Mouse (Mus musculus) CD4-positive, CD25-positive, alpha-beta regulatory T cell, adult 2 months (primary cell): ENCODE measurements around the gene Nfxl1.
"Not testable (repeated sequence)": the region's sequence is repeated elsewhere in the genome, so short reads cannot be mapped to it uniquely, and the experiment has no call there.

ENCODE experiments used
- DNase-seq: peaks from one replicate; pipeline ENCODE4 v3.0.0-alpha.2; 2012; ENCODE audit warnings: low read depth, low spot score

The Nfxl1 gene

DNA sequence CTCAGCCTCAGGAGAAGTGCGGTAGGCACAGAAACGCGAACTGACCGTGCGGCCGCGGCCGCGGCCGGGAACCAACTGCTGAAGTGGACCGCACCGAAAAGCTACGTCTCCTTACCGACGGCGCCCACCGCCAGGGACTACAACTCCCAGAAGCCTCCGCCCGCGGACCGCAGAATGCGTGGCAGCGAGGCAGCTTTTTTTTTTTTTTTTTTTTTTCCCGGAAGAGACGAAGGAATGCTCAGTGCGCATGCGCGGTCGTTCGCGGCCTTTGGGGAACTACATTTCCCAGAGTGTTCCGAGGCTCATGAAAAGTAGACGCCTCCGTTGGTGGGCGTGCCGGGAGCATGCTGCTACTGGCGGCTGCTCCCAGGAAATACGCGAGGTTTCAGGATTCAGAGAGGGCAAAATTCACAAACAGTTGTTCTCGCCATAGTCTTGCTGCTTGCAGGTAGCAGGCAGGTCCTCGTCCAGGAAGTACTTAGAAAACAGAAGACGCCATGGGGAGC is at the start of gene Nfxl1:
TSS of gene Nfxl1 (minus strand) at position 141 of the 506 bp plus-strand sequence.
- peak; percentile 98 for DNase-seq

DNA sequence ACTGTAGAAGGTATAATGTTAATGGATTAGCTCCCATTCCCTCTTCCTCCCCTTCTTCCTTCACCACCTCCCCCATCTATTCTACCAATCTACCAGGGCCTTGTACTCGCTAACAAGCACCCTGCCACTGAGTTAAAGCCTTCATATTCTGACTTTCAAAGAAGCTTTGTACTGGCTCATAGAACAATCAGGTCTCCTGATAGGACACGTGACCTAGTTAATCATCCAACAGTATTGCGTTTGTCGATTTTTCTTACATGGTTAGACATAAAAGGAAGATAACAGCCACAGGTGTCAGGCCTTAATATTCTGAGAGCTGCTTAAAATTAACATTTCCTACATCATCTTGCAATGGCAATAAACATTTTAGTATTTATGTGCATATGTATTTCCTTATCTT is 43.7 kb upstream of the Nfxl1 start:
- DNase-seq: no peak

DNA sequence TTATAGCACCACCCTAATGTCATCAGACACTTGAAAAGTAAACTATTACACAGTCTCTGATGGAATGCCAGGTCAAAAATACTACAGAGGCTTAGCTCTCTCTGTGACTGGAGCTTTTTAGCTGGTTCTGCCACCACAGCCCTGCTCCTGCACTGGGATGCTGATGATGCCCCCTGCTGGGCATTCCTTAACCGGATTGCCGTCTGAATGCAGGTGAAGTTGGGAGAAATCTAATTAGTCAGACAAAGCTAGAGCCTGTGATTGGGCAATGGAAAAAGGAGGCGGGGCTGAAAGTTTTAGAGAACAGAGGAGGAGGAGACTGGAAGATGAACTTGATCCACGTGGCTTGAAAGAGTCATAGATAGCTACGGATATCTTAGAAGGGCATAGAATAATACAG is 41.5 kb upstream of the Nfxl1 start:
- DNase-seq: peak; percentile 76

DNA sequence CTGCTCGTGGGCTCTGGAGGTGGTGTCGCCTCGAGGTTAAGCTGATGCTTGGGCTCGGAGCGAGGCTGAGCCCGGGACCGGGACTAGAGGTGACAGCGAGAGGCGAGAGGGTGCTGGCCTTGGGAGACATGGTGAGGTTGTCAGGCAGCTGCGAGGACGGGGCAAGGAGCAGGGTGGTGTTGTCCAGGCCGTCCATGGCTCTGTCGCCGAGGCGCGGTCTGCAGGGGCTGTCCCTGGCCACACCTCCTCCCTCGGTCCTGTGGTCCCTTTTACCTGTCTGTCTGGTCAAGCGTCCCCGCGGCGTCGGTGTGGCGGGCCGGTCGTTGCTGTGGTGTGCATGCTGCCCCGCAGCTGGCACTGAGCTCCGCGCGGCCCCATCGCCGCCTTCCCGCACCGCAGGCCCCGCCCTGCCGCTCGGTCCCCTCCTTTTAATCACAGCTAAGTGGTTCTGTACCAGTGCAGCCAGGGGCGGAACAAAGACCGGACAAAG is 27.8 kb upstream of the Nfxl1 start, which contains the start of gene Gm5868:
TSS of gene Gm5868 (minus strand) at position 360 of the 490 bp plus-strand sequence.
- peak; percentile 24 for DNase-seq

DNA sequence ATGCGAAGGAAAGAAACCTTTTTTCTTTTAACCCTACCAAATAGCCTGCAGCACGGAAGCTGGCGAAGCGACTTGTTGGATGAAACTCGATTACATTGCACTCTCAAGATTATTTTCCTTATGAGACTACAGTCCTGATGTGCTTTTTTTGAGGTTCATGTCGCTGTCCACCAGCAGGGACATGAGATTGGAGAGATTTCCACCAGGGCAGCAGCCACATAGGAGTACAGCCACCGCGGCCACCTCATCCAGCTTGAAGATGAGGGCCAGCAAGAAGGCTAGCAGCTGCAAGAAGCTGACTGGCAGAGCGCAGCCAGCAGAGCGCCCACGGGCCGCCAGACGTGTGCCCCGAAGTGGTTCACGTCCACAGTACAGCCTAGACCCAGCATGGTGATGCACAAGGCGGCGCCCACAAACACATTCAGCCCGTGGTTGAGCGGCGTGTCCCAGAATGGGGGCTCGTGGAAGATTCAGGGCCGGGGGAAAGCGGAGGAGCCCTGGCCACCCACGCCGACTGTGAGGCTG is 27.2 kb upstream of the Nfxl1 start:
- peak; percentile 5 for DNase-seq

DNA sequence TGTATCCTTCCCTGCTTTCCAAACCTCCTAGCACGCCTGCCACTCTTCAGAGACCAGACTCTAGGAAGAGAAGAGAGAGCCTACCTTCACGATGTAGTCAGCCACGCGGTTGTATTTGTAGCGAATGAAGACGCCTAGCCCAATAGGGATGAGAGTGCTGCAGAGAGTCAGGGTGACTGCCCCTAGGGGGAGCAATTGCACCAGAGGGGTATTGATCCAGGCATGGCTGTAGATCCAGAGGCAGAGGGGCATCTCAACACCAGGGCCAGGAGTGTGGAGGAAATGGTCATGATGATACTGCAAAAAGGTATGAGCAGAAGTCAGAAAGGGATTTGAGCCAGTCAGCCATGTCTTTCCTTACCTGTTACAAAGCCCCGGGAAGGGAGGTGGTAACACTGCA is 26.6 kb upstream of the Nfxl1 start:
- DNase-seq: peak; percentile 50

DNA sequence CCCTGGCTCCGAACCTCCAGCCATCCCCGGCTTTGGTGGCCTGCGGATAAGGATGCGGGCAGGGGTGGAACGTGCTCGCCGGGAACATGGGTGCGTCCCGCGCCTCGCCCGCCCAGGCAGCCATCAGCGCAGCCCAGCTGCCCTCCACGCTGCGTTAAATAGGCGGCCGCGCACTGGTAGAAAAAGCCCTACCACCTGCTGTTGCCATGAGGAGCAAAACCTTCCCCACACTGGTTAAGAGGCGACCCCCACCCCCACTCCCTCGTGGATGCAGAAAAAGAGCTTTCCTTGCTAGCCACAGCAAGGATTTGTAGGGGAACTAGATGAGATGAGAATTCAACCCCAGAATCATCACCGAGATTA is 21.5 kb upstream of the Nfxl1 start, which contains the start of gene Zar1:
TSS of gene Zar1 (minus strand) at position 285 of the 363 bp plus-strand sequence.
- peak; percentile 10 for DNase-seq

DNA sequence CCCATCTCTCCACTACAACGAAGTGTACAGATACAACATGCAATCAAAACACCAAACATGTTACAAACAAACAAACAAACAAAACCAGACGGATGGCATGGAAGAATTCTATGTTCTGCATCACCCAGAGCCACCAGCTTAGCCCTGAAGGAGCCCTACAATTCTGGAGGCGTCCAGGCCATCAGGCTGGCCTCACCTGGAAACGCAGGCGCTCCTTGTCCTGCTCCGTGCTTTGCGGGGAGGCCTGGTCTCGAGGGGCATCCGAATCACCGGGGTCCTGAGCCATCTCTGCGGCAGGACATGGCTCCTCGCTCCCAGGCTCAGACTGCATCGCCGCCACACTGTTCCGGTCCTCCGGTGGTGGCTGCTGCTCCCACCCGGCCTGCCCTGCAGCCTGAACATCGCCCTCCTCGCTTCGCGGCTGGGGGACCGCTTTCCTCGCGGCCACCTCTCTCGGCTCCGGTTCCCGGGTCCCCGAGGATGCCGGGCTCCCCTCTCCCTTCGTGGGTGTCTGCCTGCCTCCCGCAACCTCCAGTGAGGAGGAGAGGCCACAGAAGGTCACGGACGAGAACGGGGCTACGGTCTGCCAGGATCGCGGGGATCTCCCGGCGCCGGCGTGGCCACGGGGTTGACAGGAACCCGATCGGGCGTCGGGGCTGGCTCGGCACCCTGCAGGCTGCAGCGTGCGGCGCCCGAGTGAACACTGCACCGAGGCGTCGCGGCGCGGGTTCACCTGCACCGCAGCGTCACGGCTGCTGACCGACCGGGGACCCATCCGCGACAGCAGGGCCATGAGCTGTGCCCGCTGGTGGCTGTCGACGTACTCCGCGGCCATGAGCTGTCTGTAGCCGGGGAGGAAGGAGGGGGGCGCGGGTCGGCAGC is 20.8 kb upstream of the Nfxl1 start:
- DNase-seq: peak; percentile 35

DNA sequence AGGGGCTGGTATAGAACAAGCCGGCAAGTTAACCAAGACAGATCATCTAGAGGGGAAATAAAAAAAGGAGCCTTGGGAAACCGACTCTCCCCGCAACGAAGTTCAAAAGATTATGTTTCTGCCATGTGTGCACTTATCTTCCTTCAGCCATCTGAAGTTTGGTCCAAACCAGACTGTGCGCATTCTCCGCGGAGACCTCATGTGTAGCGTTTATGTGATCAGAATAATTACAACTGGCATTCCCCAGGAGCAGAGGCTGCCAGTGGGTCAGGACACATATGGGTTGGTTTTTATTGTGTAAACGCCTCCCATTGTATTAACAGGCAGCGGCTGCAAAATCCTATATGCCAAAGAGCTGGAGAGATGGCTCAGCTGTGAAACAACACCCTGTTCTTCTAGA is 20.1 kb upstream of the Nfxl1 start:
- DNase-seq: not testable (repeated sequence)

DNA sequence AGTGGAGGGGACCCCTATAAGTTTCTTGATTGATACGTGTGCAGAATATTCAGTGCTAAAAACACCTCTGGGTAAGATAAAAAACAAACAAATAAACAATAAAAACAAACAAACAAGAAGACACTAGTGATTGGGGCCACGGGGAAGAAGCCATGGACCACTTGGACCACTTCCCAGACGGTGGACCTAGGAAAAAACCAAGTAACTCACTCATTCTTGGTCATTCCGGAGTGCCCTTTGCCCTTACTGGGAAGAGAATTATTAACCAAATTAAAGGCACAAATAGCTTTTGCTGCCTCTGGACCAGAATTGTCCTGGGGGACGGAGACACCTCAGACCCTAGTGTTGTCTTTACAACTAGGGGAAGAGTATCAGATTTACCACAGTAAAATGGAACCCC is 6.1 kb upstream of the Nfxl1 start:
- no peak for DNase-seq

DNA sequence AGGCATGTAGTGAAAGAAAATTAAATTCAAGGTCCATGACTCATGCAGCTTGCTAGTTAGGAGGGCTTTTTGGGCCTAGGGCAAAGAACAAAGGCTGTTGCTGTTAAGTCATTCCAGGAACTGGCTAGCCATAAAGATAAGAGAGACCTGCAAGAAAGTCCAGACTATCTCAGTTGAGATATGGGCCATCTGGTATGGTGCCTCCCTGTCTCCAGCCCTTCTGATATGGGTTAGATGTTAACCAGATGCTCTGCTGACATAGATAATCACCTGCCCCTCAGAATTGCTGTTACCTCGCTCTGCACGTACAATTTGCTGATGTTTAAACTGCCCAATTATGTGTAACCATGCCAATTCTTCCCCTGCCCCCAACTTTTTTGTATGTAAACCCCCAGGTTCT is 3.7 kb upstream of the Nfxl1 start:
- DNase-seq: not testable (repeated sequence)

DNA sequence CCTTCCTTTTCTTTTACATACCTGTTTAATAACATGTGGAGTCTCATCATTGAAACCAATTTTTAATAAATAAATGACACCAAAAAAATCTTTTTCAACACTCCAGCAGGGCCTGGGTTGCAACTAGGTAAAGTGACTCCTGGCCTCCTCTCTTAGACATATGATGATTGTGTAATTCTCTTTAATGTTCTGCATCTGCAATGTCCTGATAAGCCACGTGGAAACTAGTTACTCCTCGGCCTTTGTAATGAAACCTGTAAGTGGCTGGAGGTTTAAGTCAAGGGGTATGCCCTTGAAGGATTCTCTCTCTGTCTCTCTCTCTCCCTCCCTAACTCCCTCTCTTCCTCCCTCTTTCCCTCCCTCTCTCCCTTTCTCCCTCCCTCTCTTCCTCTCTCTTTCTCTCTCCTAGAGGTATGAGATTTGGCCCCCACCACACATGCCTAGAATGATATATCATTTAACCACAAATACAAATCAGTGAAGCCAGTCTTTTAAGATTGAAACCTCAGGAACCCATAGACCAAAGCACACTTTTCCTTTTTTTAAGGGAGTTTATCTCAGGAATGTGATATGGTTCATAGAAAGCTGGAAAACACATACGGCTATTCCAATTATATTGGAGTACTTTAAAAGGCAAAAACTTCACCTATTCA is 1.6 kb upstream of the Nfxl1 start:
- no peak for DNase-seq

DNA sequence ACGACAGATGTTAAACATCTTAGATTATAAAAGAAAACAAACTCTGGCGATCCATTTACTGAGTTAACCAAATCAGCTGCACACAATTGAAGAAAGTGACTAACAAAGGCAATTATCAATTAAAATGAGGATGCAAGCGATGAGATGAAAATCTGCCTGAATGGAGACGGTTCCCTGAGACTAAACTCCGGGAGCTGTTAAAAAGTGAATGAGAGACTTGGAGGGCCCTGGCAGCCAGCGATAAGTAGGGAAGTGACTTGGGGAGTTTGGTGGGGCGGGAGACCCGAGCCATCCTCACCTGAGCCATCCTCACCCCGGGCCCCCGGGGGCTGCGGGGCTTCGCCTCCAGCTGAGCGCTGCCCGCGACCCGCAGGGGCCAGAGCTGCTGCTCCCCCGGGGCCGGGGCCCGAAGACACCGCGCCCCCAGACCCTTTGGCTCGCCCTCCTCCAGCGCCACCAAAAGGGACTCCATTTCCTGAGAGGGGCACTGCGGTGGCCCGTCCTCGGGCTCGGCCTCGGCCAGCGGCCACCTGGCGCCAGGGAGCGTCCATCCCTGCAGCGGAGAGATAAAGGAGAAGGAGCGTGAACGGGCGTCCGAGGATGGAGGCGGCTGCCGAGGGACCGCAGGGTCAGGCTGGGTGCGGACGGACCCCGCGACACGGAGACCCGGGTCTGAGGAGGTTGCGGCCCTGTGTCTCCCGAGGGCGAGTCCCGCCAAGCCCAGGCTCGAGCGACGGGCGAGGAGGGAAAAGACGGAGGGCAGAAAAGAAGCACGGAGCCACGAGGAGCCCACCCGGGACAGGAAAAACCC is 563 bp downstream of the Nfxl1 start:
- DNase-seq: no peak

DNA sequence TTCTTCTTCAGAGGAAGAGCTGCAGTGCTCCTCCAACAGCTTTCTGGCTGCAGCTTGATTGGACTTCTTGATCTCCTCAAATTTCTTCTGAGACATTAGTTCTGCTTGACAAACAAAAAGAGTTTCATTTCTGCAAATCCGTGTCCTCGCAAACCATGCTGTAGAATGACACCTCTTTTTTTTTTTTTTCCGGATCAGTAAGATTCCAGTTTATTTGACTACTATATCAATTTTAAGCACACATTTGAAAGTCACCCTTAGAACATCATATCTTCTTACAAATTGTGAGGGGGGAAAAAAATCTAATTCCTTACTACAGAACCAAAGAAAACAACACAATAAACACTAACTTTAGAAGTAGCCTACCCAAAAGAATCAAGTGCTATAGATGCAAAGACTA is 3.2 kb downstream of the Nfxl1 start:
- DNase-seq: no peak

DNA sequence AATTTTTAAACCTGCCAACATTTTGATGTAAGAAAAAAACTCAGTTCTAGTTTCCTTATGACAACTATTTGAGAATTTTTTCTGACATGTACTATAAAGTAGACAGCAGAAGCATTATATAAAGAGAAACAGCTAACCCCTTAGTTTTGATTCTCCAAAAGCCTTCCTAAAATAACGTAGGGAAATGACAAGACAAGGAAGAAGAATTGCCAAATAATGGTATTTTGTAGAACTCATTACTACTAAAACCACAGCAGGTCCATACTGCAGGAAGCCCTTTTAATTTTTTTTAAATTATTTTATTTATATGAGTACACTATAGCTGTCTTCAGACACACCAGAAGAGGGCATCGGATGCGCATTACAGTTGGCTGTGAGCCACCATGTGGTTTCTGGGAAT is 8.3 kb downstream of the Nfxl1 start:
- DNase-seq: no peak

DNA sequence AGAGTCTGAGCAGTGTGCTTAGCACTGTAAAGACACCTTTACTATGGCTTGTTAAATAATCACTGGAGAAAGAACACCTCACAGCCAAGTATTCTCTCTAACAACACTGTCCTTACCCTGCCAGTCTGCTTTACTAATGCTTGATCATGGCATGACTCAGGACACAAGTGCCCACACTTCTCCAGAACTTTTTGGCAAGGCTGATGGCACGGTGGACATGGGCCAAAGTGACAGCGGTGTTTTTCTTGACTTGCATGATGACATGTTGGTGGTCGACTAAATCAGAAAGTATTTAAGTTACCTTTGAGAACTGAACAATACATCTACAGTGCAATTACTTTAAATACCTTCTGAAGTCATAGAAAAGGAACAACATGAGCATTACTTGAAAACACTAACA is 30.6 kb downstream of the Nfxl1 start:
- no peak for DNase-seq

DNA sequence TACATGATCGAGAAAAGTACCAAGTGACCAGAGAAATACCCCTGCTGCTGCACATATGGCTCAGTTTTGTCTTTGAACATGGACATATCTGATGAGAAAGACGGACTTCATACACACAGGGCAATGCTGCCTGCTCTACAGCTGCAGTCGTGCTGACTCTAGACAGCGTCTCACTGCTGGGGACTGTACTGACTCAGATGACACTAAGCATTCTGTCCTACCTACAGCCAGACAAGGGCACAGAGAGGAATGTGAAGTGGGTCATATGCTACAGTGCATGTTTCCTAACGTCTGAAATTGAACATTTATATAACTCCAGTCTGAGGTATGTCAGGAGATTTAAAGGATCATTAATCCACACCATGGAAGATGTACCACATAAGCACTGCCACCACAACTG is 45.7 kb downstream of the Nfxl1 start:
- no peak for DNase-seq

DNA sequence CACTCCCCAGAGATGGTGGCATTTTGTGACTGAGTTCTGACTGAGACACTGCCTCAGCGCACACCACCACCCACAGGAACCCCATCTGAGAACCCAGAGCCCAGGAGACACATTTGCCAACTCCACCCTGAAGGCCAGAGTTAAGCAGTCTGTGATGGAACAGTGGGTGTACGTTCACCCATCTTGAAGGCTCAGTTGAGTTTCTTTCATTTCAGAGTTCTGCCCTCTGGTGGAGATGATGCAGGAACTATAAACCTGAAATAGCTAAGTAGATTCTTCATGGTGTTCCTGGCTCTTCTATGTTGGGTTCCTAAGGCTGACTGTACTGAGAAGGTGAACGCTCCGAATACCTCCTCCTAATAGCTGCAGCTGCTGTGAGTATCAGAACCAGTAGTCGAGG is 53.7 kb downstream of the Nfxl1 start:
- DNase-seq: peak; percentile 14

DNA sequence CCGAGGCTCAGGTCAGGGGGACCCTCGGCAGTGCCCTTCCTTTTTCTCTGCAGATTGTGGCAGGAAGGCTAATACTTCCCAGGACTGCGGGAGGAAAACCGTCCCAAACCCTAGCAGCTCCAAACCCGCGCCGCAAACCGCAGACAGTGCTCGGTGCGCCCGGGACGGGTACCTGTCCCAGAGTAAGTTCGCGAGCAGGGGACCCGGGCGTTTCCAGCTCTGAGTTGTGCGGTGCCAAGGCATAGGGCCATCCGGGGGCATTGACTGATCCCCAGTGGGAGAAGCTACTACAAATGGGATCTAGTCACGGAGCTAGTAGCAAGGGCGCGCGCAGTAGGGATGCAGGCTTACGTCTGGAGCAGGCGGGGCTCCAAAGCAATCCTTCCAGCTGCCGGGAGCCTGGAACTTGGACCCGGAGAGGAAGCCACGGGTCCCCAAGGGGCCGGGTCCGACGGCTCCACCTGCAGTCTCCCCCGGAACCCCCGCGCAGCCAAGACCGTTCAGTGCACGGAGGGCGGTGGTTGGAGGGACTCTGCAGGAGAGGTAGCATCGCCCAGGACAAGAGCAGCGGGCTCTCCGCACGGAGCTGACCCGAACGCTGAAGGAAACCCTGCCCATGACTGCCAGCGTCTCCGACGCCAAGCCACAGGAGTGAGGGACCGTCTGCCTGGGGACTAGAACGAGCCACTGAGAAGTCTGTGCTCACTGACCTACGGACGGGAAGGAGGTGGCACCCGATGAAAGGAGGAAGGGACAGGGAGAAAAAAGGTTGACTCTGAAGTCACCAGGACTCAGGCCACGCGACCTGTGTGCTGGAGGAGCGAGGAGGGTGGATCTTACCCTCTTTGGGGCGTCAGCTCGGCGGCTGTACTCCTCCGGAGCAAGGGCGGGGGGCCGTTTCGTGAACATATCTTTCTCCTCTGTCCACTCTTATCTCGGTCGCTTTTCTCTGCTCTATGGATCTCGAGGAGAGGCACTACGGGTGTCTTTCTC is 55.7 kb downstream of the Nfxl1 start, which contains the start of gene Corin:
TSS of gene Corin (minus strand) at position 943 of the 993 bp plus-strand sequence.
- no peak for DNase-seq

DNA sequence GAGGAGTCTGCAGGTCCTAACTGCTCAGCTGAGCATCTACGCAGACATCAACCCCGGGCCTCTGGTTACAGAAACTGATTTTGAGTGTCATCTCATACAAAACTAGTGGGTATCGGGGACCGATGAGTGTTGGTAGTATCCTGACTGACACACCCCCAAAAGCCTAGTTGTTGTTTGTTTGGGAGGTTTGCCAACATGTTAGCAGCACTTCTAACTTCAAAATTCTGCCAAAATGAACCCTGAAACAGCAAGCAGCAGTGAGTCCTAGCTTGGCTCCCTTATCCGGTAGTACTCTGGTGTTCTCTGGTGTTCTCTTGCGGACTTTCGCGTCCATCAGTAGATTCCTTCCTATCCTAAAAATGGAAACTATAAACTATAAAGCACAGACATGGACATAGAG is 56.7 kb downstream of the Nfxl1 start:
- DNase-seq: no peak
